In genomic region chr10:81417227-81418215, GRCm38 (mm10) we compare ENCODE assay signal across 9 mouse cellular contexts. TPM values are rescaled to one million over a fixed set of nuclear protein-coding genes. Genes with fewer than 3 reads are reported as not detected.
A peak's percentile ranks its signal among the peaks of the same experiment; 100 is the strongest.
DNase-seq lines count a peak whose midpoint lies in the region; ATAC-seq and TF ChIP-seq lines count a peak whose summit lies in the region.
"Had no signal": no experiment of that assay in that cellular context is flagged by ENCODE, and none has a peak within 500 bp of the region (broad histone marks: within the 10 kb centered on the region; RNA-seq: fewer than 3 reads in every experiment).

No protein-coding gene starts in this region.

- no peak for ATAC-seq in G1E (ENCODE audit: extremely low read depth, insufficient number of reproducible peaks, low FRiP score, poor library complexity, severe bottlenecking)
- no peak for ATAC-seq in limb, embryonic 14.5 days (ENCODE audit: low FRiP score, low read depth)
- ATAC-seq in stomach, embryonic 14.5 days (ENCODE audit: insufficient number of reproducible peaks, insufficient read depth, low FRiP score, low read depth), result no peak
- ATAC-seq in erythroid progenitor cell, adult 5-6 weeks (replicated peaks; ENCODE audit: low FRiP score, poor library complexity, severe bottlenecking), result no peak

- intact Hi-C loops in gastrocnemius, postnatal 14 days (cut with DNase I; ENCODE audit: low total_unique reads), result no loop called here

- H3K27me3 ChIP-seq in G1E (ENCODE audit: insufficient read depth, low read length), result peaks cover 51% of the 10 kb centered on the region
- H3K27me3 ChIP-seq in limb, embryonic 14.5 days (ENCODE audit: control insufficient read depth, insufficient read depth, low read length), result no peaks in the 10 kb centered on the region
- H3K27me3 ChIP-seq in stomach, embryonic 14.5 days (ENCODE audit: control insufficient read depth, insufficient read depth, low read length), result no peaks in the 10 kb centered on the region

- H3K4me2 ChIP-seq in limb, embryonic 14.5 days (replicated peaks; ENCODE audit: low read depth, low read length, severe bottlenecking), result peak overlapping the region; percentile 48
- peak overlapping the region; percentile 55 for H3K4me2 ChIP-seq in stomach, embryonic 14.5 days (replicated peaks; ENCODE audit: low read depth, low read length)

- H3K36me3 ChIP-seq in G1E (replicated peaks), result peaks cover 17% of the 10 kb centered on the region
- peaks cover 58% of the 10 kb centered on the region for H3K36me3 ChIP-seq in limb, embryonic 14.5 days (ENCODE audit: control insufficient read depth, insufficient read depth, low read length)
- H3K36me3 ChIP-seq in stomach, embryonic 14.5 days (ENCODE audit: control insufficient read depth, insufficient read depth, low read length), result peaks cover 8% of the 10 kb centered on the region; the same call in 1 of the 2 replicates

- peak overlapping the region; percentile 38; the same call in 1 of the 2 replicates for H3K9ac ChIP-seq in limb, embryonic 14.5 days (ENCODE audit: low read depth, low read length, severe bottlenecking)
- peak overlapping the region; percentile 11; the same call in 1 of the 2 replicates for H3K9ac ChIP-seq in stomach, embryonic 14.5 days (replicated peaks; ENCODE audit: low read depth, low read length)

- 50% methylated on average over 10 of the region's 12 CpGs for WGBS in limb, embryonic 14.5 days
- WGBS in stomach, embryonic 14.5 days, result 48% methylated on average over 12 of the region's 12 CpGs

- H3K27ac ChIP-seq in limb, embryonic 14.5 days (replicated peaks; ENCODE audit: low read depth, low read length), result peak overlapping the region; percentile 83
- H3K27ac ChIP-seq in stomach, embryonic 14.5 days (ENCODE audit: low read length), result peak overlapping the region; percentile 80

- no peaks in the 10 kb centered on the region for H3K9me3 ChIP-seq in G1E (replicated peaks)
- H3K9me3 ChIP-seq in limb, embryonic 14.5 days (ENCODE audit: control insufficient read depth, low read length), result no peaks in the 10 kb centered on the region
- no peaks in the 10 kb centered on the region for H3K9me3 ChIP-seq in stomach, embryonic 14.5 days (ENCODE audit: control insufficient read depth, low read depth, low read length)

- no peak for TF ChIP-seq CTCF in G1E (IDR thresholded peaks at IDR 0.05; ENCODE audit: low read depth, low read length)

- H3K4me3 ChIP-seq in G1E (ENCODE audit: low read depth, low read length), result peak overlapping the region; percentile 66; the same call in 1 of the 2 replicates
- peak overlapping the region; percentile 20 for H3K4me3 ChIP-seq in limb, embryonic 14.5 days (replicated peaks; ENCODE audit: low read length)
- peak overlapping the region; percentile 25 for H3K4me3 ChIP-seq in stomach, embryonic 14.5 days (ENCODE audit: low read depth, low read length)
- H3K4me3 ChIP-seq: erythroblast, embryonic 14.5 days had no signal

- no peak for TF ChIP-seq POLR2A in limb, embryonic 14.5 days (IDR thresholded peaks at IDR 0.05; ENCODE audit: borderline replicate concordance, extremely low read depth, insufficient read depth, insufficient read length)

- DNase-seq in gastrocnemius, adult 8-10 months (ENCODE audit: low spot score in 2 of 2), result peak; percentile 6 to 18
- no peak for DNase-seq in gastrocnemius, adult 18-20 months (ENCODE audit: low spot score)
- no peak for DNase-seq in G1E (ENCODE audit: low spot score)
- DNase-seq in gastrocnemius, postnatal 14 days, result peak; percentile 11
- no peak for DNase-seq in limb, embryonic 14.5 days (ENCODE audit: low spot score)
- DNase-seq in spleen, adult 18-20 months, result no peak

- peaks cover 61% of the 10 kb centered on the region for H3K4me1 ChIP-seq in G1E (ENCODE audit: insufficient read depth, low read depth, low read length)
- H3K4me1 ChIP-seq in limb, embryonic 14.5 days (ENCODE audit: control insufficient read depth, insufficient read depth, low read length), result peaks cover 53% of the 10 kb centered on the region
- H3K4me1 ChIP-seq in stomach, embryonic 14.5 days (ENCODE audit: control insufficient read depth, insufficient read depth, low read length), result peaks cover 53% of the 10 kb centered on the region

RNA-seq across cellular contexts. Expression of gene Smim24, which starts 24.7 kb away (rescaled TPM):
- total RNA-seq in gastrocnemius, adult 8-10 months (2022), result not detected
- total RNA-seq in gastrocnemius, adult 18-20 months (2021), result not detected
- total RNA-seq in G1E (2014; fragmentation: Nextera tagmentation), result 6.5 and 13.8 TPM in 2 replicates
- 1.9 and 3.5 TPM in 2 replicates for total RNA-seq in G1E (2017)
- 1.6 and 1.8 TPM in 2 replicates for polyA plus RNA-seq in G1E (2012)
- under 1 TPM; 0.45 to 0.91 TPM for total RNA-seq in gastrocnemius, postnatal 14 days (2021)
- polyA plus RNA-seq in limb, embryonic 14.5 days (2012; rRNA removed), result 7.5 and 7.8 TPM in 2 replicates
- polyA plus RNA-seq in limb, embryonic 14.5 days (2014; fragmentation: Nextera tagmentation; extraction: Ambion mirVana), result 4.3 and 4.6 TPM in 2 replicates
- polyA plus RNA-seq in stomach, embryonic 14.5 days (2014; fragmentation: Nextera tagmentation; extraction: Ambion mirVana), result 17.7 and 21.5 TPM in 2 replicates
- 5.4 and 7.5 TPM in 2 replicates for total RNA-seq in erythroid progenitor cell, adult 5-6 weeks (2015; ENCODE audit: low replicate concordance)
- total RNA-seq in erythroid progenitor cell, adult 5-6 weeks (2017; ENCODE audit: low replicate concordance), result 4.2 TPM in 1 of 2 replicates, not detected in the other
- polyA plus RNA-seq: erythroblast, embryonic 14.5 days had no signal

RNA-seq across cellular contexts. Expression of gene Gm48552, which starts 28.7 kb away (rescaled TPM):
- 1 to 10 TPM in 2 of 4 experiments, under 1 TPM in 1, not detected in 1; 0.43 to 1.1 (median 1.1) TPM for total RNA-seq in gastrocnemius, adult 8-10 months (2022)
- under 1 TPM in 1 of 2 experiments, not detected in 1; 0.34 TPM for total RNA-seq in gastrocnemius, adult 18-20 months (2021)
- 1.2 and 3.1 TPM in 2 replicates for total RNA-seq in G1E (2014; fragmentation: Nextera tagmentation)
- total RNA-seq in G1E (2017), result 0.38 and 0.93 TPM in 2 replicates
- 7.2 and 7.4 TPM in 2 replicates for polyA plus RNA-seq in G1E (2012)
- under 1 TPM in 1 of 2 experiments, not detected in 1; 0.80 TPM for total RNA-seq in gastrocnemius, postnatal 14 days (2021)
- 6.8 and 9.5 TPM in 2 replicates for polyA plus RNA-seq in limb, embryonic 14.5 days (2012; rRNA removed)
- 0.99 and 1.2 TPM in 2 replicates for polyA plus RNA-seq in limb, embryonic 14.5 days (2014; fragmentation: Nextera tagmentation; extraction: Ambion mirVana)
- 1.0 and 1.1 TPM in 2 replicates for polyA plus RNA-seq in stomach, embryonic 14.5 days (2014; fragmentation: Nextera tagmentation; extraction: Ambion mirVana)
- total RNA-seq in erythroid progenitor cell, adult 5-6 weeks (2015; ENCODE audit: low replicate concordance), result not detected in 2 replicates
- total RNA-seq in erythroid progenitor cell, adult 5-6 weeks (2017; ENCODE audit: low replicate concordance), result not detected in 2 replicates

RNA-seq across cellular contexts. Expression of gene Gm48551, which starts 33.3 kb away (rescaled TPM):
- 1 to 10 TPM in 2 of 4 experiments, under 1 TPM in 2; 0.59 to 1.8 (median 1.1) TPM for total RNA-seq in gastrocnemius, adult 8-10 months (2022)
- under 1 TPM; 0.57 to 0.97 TPM for total RNA-seq in gastrocnemius, adult 18-20 months (2021)
- total RNA-seq in G1E (2014; fragmentation: Nextera tagmentation) (1.1 TPM in 1 of 2 replicates, not detected in the other), G1E (2017) (2.6 and 4.1 TPM in 2 replicates)
- polyA plus RNA-seq in G1E (2012), result 0.72 and 1.3 TPM in 2 replicates
- total RNA-seq in gastrocnemius, postnatal 14 days (2021), result under 1 TPM; 0.41 to 0.47 TPM
- 4.3 and 5.0 TPM in 2 replicates for polyA plus RNA-seq in limb, embryonic 14.5 days (2012; rRNA removed)
- 1.1 and 2.9 TPM in 2 replicates for polyA plus RNA-seq in limb, embryonic 14.5 days (2014; fragmentation: Nextera tagmentation; extraction: Ambion mirVana)
- polyA plus RNA-seq in stomach, embryonic 14.5 days (2014; fragmentation: Nextera tagmentation; extraction: Ambion mirVana), result 3.1 and 4.1 TPM in 2 replicates
- 2.1 and 4.3 TPM in 2 replicates for total RNA-seq in erythroid progenitor cell, adult 5-6 weeks (2015; ENCODE audit: low replicate concordance)
- not detected in 2 replicates for total RNA-seq in erythroid progenitor cell, adult 5-6 weeks (2017; ENCODE audit: low replicate concordance)

RNA-seq across cellular contexts. Expression of gene Dohh, which starts 33.3 kb away (rescaled TPM):
- total RNA-seq in gastrocnemius, adult 8-10 months (2022), result 10 to 100 TPM; 46.5 to 50.1 (median 47.4) TPM
- 10 to 100 TPM; 41.1 to 44.1 TPM for total RNA-seq in gastrocnemius, adult 18-20 months (2021)
- total RNA-seq in G1E (2014; fragmentation: Nextera tagmentation) (9.6 and 11.9 TPM in 2 replicates), G1E (2017) (60.4 and 69.7 TPM in 2 replicates)
- 186 and 220 TPM in 2 replicates for polyA plus RNA-seq in G1E (2012)
- total RNA-seq in gastrocnemius, postnatal 14 days (2021), result 10 to 100 TPM; 38.6 to 39.8 TPM
- 54.3 and 66.7 TPM in 2 replicates for polyA plus RNA-seq in limb, embryonic 14.5 days (2012; rRNA removed)
- polyA plus RNA-seq in limb, embryonic 14.5 days (2014; fragmentation: Nextera tagmentation; extraction: Ambion mirVana), result 60.0 and 63.7 TPM in 2 replicates
- polyA plus RNA-seq in stomach, embryonic 14.5 days (2014; fragmentation: Nextera tagmentation; extraction: Ambion mirVana), result 44.8 and 48.5 TPM in 2 replicates
- total RNA-seq in erythroid progenitor cell, adult 5-6 weeks (2015; ENCODE audit: low replicate concordance), result 8.8 TPM in 1 of 2 replicates, not detected in the other
- 4.0 and 17.2 TPM in 2 replicates for total RNA-seq in erythroid progenitor cell, adult 5-6 weeks (2017; ENCODE audit: low replicate concordance)

RNA-seq across cellular contexts. Expression of gene Nfic, which starts 37.9 kb away (rescaled TPM):
- 100 to 1,000 TPM; 223 to 267 (median 235) TPM for total RNA-seq in gastrocnemius, adult 8-10 months (2022)
- 100 to 1,000 TPM; 232 to 244 TPM for total RNA-seq in gastrocnemius, adult 18-20 months (2021)
- total RNA-seq in G1E (2014; fragmentation: Nextera tagmentation) (6.9 and 9.5 TPM in 2 replicates), G1E (2017) (0.52 and 0.66 TPM in 2 replicates)
- polyA plus RNA-seq in G1E (2012), result 16.1 and 19.3 TPM in 2 replicates
- 100 to 1,000 TPM; 262 to 320 TPM for total RNA-seq in gastrocnemius, postnatal 14 days (2021)
- polyA plus RNA-seq in limb, embryonic 14.5 days (2012; rRNA removed), result 38.1 and 56.4 TPM in 2 replicates
- polyA plus RNA-seq in limb, embryonic 14.5 days (2014; fragmentation: Nextera tagmentation; extraction: Ambion mirVana), result 97.3 and 98.9 TPM in 2 replicates
- polyA plus RNA-seq in stomach, embryonic 14.5 days (2014; fragmentation: Nextera tagmentation; extraction: Ambion mirVana), result 76.0 and 80.1 TPM in 2 replicates
- 10.1 and 15.1 TPM in 2 replicates for total RNA-seq in erythroid progenitor cell, adult 5-6 weeks (2015; ENCODE audit: low replicate concordance)
- 0.45 and 0.90 TPM in 2 replicates for total RNA-seq in erythroid progenitor cell, adult 5-6 weeks (2017; ENCODE audit: low replicate concordance)

Comparison
In these comparisons a context has a peak if more than half of its experiments do, and no peak if none do; other contexts are left out.
1. DNase-seq: peak in gastrocnemius, adult 8-10 months (2 of 2) and gastrocnemius, postnatal 14 days (single experiment); none in gastrocnemius, adult 18-20 months (single experiment), G1E (single experiment), limb, embryonic 14.5 days (single experiment) and spleen, adult 18-20 months (0 of 2).
2. Peak in every context shown above with its lines, with median percentiles within 50 percentile points of each other: H3K4me3 ChIP-seq.